16 mouse cellular contexts compared by ENCODE assay signal in the genomic region with DNA sequence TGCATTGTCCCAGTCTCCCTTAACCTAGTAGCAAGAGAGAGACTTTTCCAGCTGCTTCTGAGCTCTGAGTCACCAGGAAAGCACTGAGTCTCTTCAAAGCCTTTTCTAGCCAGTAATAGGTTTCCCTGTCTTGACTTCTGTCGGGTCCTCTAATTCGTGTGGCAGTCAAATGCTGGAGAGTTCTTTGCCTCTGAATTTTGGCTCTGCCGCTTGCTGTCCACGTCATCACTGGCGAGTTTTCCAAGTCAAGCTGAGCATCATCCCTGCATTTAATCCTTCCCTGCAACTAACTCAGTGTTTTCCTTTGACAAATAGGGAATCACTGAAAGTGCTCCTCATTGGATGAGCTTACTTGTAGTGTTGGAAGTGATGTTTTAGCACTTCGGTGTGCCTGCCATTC. TPM values are rescaled to one million over a fixed set of nuclear protein-coding genes. Genes with fewer than 3 reads are reported as not detected.
DNase-seq lines count a peak whose midpoint lies in the region; ATAC-seq and TF ChIP-seq lines count a peak whose summit lies in the region.
"Had no signal": no experiment of that assay in that cellular context is flagged by ENCODE, and none has a peak within 500 bp of the region (broad histone marks: within the 10 kb centered on the region; RNA-seq: fewer than 3 reads in every experiment).

No protein-coding gene starts in this region.

- H3K36me3 ChIP-seq in midbrain, embryonic 13.5 days: no peaks in the 10 kb centered on the region
- H3K36me3 ChIP-seq: hindbrain, embryonic 15.5 days; stomach, embryonic 15.5 days had no signal

- 0 out of 2 replicates have a peak overlapping the region, but pooled peaks have one; percentile 46 for H3K27ac ChIP-seq in cortical plate, adult 2 months (ENCODE audit: insufficient read depth, low read length)
- H3K27ac ChIP-seq in midbrain, embryonic 13.5 days: no peak overlapping the region
- H3K27ac ChIP-seq: hindbrain, embryonic 15.5 days; stomach, embryonic 15.5 days had no signal

- TF ChIP-seq CTCF in cortical plate, adult 2 months (IDR thresholded peaks at IDR 0.05; ENCODE audit: extremely low read depth, insufficient read depth, low read length): no peak

- H3K4me3 ChIP-seq in cortical plate, adult 2 months (ENCODE audit: insufficient read depth, low read length): no peak overlapping the region
- H3K4me3 ChIP-seq in midbrain, embryonic 13.5 days (replicated peaks): no peak overlapping the region
- H3K4me3 ChIP-seq: hindbrain, embryonic 15.5 days; stomach, embryonic 15.5 days had no signal

- no peak overlapping the region for H3K4me2 ChIP-seq in midbrain, embryonic 13.5 days (replicated peaks)
- H3K4me2 ChIP-seq: hindbrain, embryonic 15.5 days; stomach, embryonic 15.5 days had no signal

- 79% methylated on average over 6 of the region's 6 CpGs for WGBS in midbrain, embryonic 13.5 days

- no peak for ATAC-seq in midbrain, embryonic 13.5 days
- ATAC-seq: forebrain, postnatal 0 days; Patski had no signal

- no peak for TF ChIP-seq POLR2A in cortical plate, adult 2 months (IDR thresholded peaks at IDR 0.05; ENCODE audit: extremely low read depth, insufficient read depth, low read length)

- H3K9ac ChIP-seq in midbrain, embryonic 13.5 days (replicated peaks): no peak overlapping the region
- H3K9ac ChIP-seq: forebrain, postnatal 0 days; hindbrain, embryonic 15.5 days; stomach, embryonic 15.5 days had no signal

- H3K27me3 ChIP-seq in midbrain, embryonic 13.5 days: no peaks in the 10 kb centered on the region
- H3K27me3 ChIP-seq: hindbrain, embryonic 15.5 days; Patski; stomach, embryonic 15.5 days had no signal

- DNase-seq in cerebellum, postnatal 10 days: peak; percentile 71 to 78
- no peak for DNase-seq in cerebellum, adult 9-10 months
- DNase-seq in kidney, postnatal 10 days: peak; percentile 45
- no peak for DNase-seq in kidney, postnatal 36 days
- DNase-seq in heart, postnatal 4 days: peak; percentile 63
- no peak for DNase-seq in adrenal gland, postnatal 14 days
- DNase-seq: cerebellum, adult 18-20 months; forebrain, postnatal 0 days; kidney, adult 11 months; kidney, postnatal 14 days; retina, postnatal 1 day had no signal

- H3K4me1 ChIP-seq in cortical plate, adult 2 months (ENCODE audit: control insufficient read depth, insufficient read depth, low read length): no peaks in the 10 kb centered on the region
- no peaks in the 10 kb centered on the region for H3K4me1 ChIP-seq in midbrain, embryonic 13.5 days (replicated peaks)
- H3K4me1 ChIP-seq: hindbrain, embryonic 15.5 days had no signal

- no peaks in the 10 kb centered on the region for H3K9me3 ChIP-seq in midbrain, embryonic 13.5 days
- H3K9me3 ChIP-seq: hindbrain, embryonic 15.5 days; stomach, embryonic 15.5 days had no signal

RNA-seq across cellular contexts. Expression of a gene that starts 36.6 kb away (rescaled TPM):
- 15.1 and 15.3 TPM in 2 replicates for polyA plus RNA-seq in cortical plate, adult 2 months (2012; rRNA removed)
- 10 to 100 TPM; 24.4 to 25.5 TPM for total RNA-seq in heart, postnatal 4 days (2021)
- 63.2 and 67.8 TPM in 2 replicates for polyA plus RNA-seq in midbrain, embryonic 13.5 days (2015; fragmentation: Nextera tagmentation; extraction: Ambion mirVana)
- total RNA-seq in adrenal gland, postnatal 14 days (2021): 25.5 and 27.8 TPM in 2 replicates

Comparison
In these comparisons a context has a peak if more than half of its experiments do, and no peak if none do; other contexts are left out.
1. DNase-seq: peak in cerebellum, postnatal 10 days (2 of 2), kidney, postnatal 10 days (single experiment) and heart, postnatal 4 days (single experiment); none in cerebellum, adult 9-10 months (single experiment), kidney, postnatal 36 days (0 of 2) and adrenal gland, postnatal 14 days (single experiment).